Mouse (Mus musculus) hindlimb bud, embryonic 11.5 days (tissue): Measurements from ENCODE around the gene Slc25a39.

Experiments used
- DNase-seq: peaks from one replicate; pipeline ENCODE4 v3.0.0-alpha.2; 2012; ENCODE audit warnings: low read depth, low spot score; ENCODE audit errors: extremely low spot score

Gene Slc25a39

GRCm38 (mm10) chr11:102407834-102408215 lies at the start of gene Slc25a39:
Gene Slc25a39 (minus strand): TSS chr11:102407946.
- no peak for DNase-seq

- no peak for DNase-seq
These were observed 48.1 kb upstream of the Slc25a39 start for GRCm38 (mm10) chr11:102455740-102456396.

- DNase-seq, result no peak
These were observed 45.4 kb upstream of the Slc25a39 start for GRCm38 (mm10) chr11:102453131-102453530.

- no peak for DNase-seq
These were observed 41.6 kb upstream of the Slc25a39 start for GRCm38 (mm10) chr11:102449043-102450008.

- no peak for DNase-seq
These were observed 40.6 kb upstream of the Slc25a39 start for GRCm38 (mm10) chr11:102448327-102448726.

GRCm38 (mm10) chr11:102447497-102447896 lies 39.8 kb upstream of the Slc25a39 start, which contains the start of gene Fam171a2:
Gene Fam171a2 (minus strand): TSS chr11:102447682.
- no peak for DNase-seq

- DNase-seq, result no peak
These were observed 39.1 kb upstream of the Slc25a39 start for GRCm38 (mm10) chr11:102446581-102447461.

GRCm38 (mm10) chr11:102445891-102446361 lies 38.2 kb upstream of the Slc25a39 start:
- no peak for DNase-seq

- DNase-seq, result no peak
These were observed 37.6 kb upstream of the Slc25a39 start for GRCm38 (mm10) chr11:102445264-102445890.

- no peak for DNase-seq
These were observed 37.0 kb upstream of the Slc25a39 start for GRCm38 (mm10) chr11:102444781-102445180.

GRCm38 (mm10) chr11:102444321-102444720 lies 36.6 kb upstream of the Slc25a39 start:
- DNase-seq, result no peak

GRCm38 (mm10) chr11:102443740-102444139 lies 36.0 kb upstream of the Slc25a39 start:
- DNase-seq, result no peak

- no peak for DNase-seq
These were observed 34.3 kb upstream of the Slc25a39 start for GRCm38 (mm10) chr11:102442089-102442488.

- no peak for DNase-seq
These were observed 33.7 kb upstream of the Slc25a39 start for GRCm38 (mm10) chr11:102441434-102441833.

GRCm38 (mm10) chr11:102440255-102440654 lies 32.5 kb upstream of the Slc25a39 start:
- DNase-seq, result no peak

GRCm38 (mm10) chr11:102439093-102440082 lies 31.6 kb upstream of the Slc25a39 start:
- DNase-seq, result no peak

- no peak for DNase-seq
These were observed 30.7 kb upstream of the Slc25a39 start for GRCm38 (mm10) chr11:102438212-102439092.
